Mouse (Mus musculus): ENCODE measurements around the gene Tspyl1. TPM values are rescaled to one million over a fixed set of nuclear protein-coding genes. Genes with fewer than 3 reads are reported as not detected.

Gene Tspyl1
- polyA plus RNA-seq, 1 experiment: 2.7 TPM

- Histone ChIP-seq H3K4me3 (replicated peaks) (peak overlapping the region; percentile 64), H3K9me3 (ENCODE audit: control insufficient read depth, low read length) (no peaks in the 10 kb centered on the region), H3K4me1 (ENCODE audit: control insufficient read depth) (peaks cover 18% of the 10 kb centered on the region), H3K27me3 (ENCODE audit: control insufficient read depth) (peaks cover 23% of the 10 kb centered on the region), H3K36me3 (ENCODE audit: control insufficient read depth) (no peaks in the 10 kb centered on the region)
- TF ChIP-seq GATA1 (IDR thresholded peaks at IDR 0.05; ENCODE audit: low read length) (no peak), TAL1 (IDR thresholded peaks at IDR 0.05; ENCODE audit: low read length) (no peak)
Observed at GRCm38 (mm10) chr10:34296911-34297298, 14.9 kb downstream of the Tspyl1 start.

- TF ChIP-seq TAL1 (IDR thresholded peaks at IDR 0.05; ENCODE audit: low read length) (no peak), GATA1 (IDR thresholded peaks at IDR 0.05; ENCODE audit: low read length) (no peak)
- H3K4me3 ChIP-seq (replicated peaks): peak within 1 kb of the TSS; percentile 64
Observed at GRCm38 (mm10) chr10:34297299-34297979, 15.4 kb downstream of the Tspyl1 start, which contains the start of gene Tspyl4. TSS of gene Tspyl4 (plus strand) at chr10:34297442.

DNA sequence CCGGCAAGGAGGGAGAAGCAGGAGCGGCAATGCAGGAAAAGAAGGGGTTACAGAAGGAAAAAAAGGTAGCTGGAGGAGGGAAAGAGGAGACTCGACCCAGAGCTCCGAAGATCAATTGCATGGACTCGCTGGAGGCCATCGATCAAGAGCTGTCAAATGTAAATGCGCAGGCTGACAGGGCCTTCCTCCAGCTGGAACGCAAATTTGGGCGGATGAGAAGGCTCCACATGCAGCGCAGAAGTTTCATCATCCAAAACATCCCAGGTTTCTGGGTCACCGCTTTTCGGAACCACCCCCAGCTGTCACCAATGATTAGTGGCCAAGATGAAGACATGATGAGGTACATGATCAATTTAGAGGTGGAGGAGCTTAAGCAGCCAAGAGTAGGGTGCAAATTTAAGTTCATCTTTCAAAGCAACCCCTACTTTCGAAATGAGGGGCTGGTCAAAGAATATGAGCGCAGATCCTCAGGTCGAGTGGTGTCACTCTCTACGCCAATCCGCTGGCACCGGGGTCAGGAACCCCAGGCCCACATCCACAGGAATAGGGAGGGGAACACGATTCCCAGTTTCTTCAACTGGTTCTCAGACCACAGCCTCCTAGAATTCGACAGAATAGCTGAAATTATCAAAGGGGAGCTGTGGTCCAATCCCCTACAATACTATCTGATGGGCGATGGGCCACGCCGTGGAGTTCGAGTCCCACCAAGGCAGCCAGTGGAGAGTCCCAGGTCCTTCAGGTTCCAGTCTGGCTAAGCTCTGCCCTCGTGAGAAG, 16.2 kb downstream of the Tspyl1 start:
- TF ChIP-seq GATA1 (IDR thresholded peaks at IDR 0.05; ENCODE audit: low read length) (no peak), TAL1 (IDR thresholded peaks at IDR 0.05; ENCODE audit: low read length) (no peak)
- peaks cover 23% of the 10 kb centered on the region for H3K27me3 ChIP-seq (ENCODE audit: control insufficient read depth)
- H3K4me3 ChIP-seq (replicated peaks): peak overlapping the region; percentile 64
- no peaks in the 10 kb centered on the region for H3K36me3 ChIP-seq (ENCODE audit: control insufficient read depth)
- H3K4me1 ChIP-seq (ENCODE audit: control insufficient read depth): peaks cover 16% of the 10 kb centered on the region
- no peaks in the 10 kb centered on the region for H3K9me3 ChIP-seq (ENCODE audit: control insufficient read depth, low read length)

More at GRCm38 (mm10) chr10:34297299-34297979, 15.4 kb downstream of the Tspyl1 start, which contains the start of gene Tspyl4:
- Histone ChIP-seq H3K27me3 (ENCODE audit: control insufficient read depth) (peaks cover 23% of the 10 kb centered on the region), H3K4me1 (ENCODE audit: control insufficient read depth) (peaks cover 18% of the 10 kb centered on the region), H3K36me3 (ENCODE audit: control insufficient read depth) (no peaks in the 10 kb centered on the region), H3K9me3 (ENCODE audit: control insufficient read depth, low read length) (no peaks in the 10 kb centered on the region)

DNA sequence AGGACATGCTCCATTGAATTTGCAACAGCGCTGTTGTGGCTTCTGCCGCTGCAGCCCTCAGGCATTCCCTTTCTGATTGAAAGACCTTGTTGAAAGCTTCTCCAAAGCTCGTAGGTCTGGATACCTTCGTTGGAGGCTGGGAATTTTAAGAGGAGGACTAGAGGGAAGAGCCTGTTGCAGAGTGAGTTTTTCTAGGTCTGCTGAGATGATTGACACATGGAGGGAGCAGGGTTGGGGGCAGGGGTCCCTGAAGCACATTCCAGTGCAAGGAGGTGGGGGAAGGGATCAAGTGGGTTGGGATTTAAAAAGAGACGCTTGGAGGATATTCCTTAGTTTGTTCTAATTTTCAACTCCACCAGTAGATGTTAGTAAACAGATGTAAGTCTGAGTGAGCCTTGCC, 18.4 kb downstream of the Tspyl1 start:
- Histone ChIP-seq H3K4me1 (ENCODE audit: control insufficient read depth) (peaks cover 16% of the 10 kb centered on the region), H3K36me3 (ENCODE audit: control insufficient read depth) (no peaks in the 10 kb centered on the region), H3K27me3 (ENCODE audit: control insufficient read depth) (peaks cover 23% of the 10 kb centered on the region), H3K9me3 (ENCODE audit: control insufficient read depth, low read length) (no peaks in the 10 kb centered on the region), H3K4me3 (replicated peaks) (no peak overlapping the region)
- no peak for TF ChIP-seq TAL1 (IDR thresholded peaks at IDR 0.05; ENCODE audit: low read length)
- TF ChIP-seq GATA1 (IDR thresholded peaks at IDR 0.05; ENCODE audit: low read length): no peak

GRCm38 (mm10) chr10:34307070-34307469, 25.1 kb downstream of the Tspyl1 start:
- H3K27me3 ChIP-seq (ENCODE audit: control insufficient read depth): no peaks in the 10 kb centered on the region
- H3K4me3 ChIP-seq (replicated peaks): no peak overlapping the region
- no peaks in the 10 kb centered on the region for H3K4me1 ChIP-seq (ENCODE audit: control insufficient read depth)
- H3K36me3 ChIP-seq (ENCODE audit: control insufficient read depth): no peaks in the 10 kb centered on the region
- H3K9me3 ChIP-seq (ENCODE audit: control insufficient read depth, low read length): no peaks in the 10 kb centered on the region
- TF ChIP-seq GATA1 (IDR thresholded peaks at IDR 0.05; ENCODE audit: low read length): no peak
- TF ChIP-seq TAL1 (IDR thresholded peaks at IDR 0.05; ENCODE audit: low read length): no peak

DNA sequence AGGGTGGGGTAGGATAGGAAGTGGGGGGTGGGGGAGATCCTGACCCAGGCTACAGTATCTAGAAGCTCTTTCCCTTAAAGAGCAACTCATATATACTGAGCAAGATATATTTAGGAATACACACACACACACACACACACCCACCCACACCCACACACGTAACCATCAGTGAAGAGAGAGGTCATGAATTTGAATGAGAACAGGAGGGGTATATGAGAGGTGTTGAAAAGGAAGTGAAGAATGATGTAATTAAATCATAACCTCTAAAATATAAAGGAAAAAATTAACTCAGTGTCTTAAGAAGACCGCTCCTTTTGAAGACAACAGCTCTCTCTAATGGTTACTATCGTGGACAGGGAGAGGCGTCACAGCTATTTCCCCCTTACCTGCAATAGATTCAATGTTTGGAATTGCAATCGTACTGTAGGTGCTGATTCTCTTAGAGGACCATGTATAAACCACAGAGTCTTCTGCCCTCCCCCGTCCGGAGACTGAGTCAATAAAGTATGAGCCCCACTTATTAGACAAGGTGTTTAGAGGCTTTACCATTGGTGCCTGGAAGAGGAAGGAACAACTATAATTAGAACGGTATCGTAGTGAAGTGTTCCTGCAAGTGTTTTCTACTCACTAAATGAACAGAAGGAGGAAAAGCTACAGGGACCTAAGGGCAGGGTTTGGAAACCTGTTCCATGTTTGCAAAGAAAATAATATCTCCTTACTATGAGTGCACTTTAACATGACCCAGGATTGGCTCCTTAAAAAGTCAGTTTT, 28.1 kb downstream of the Tspyl1 start:
- Histone ChIP-seq H3K27me3 (ENCODE audit: control insufficient read depth) (no peaks in the 10 kb centered on the region), H3K9me3 (ENCODE audit: control insufficient read depth, low read length) (no peaks in the 10 kb centered on the region), H3K36me3 (ENCODE audit: control insufficient read depth) (peaks cover 2% of the 10 kb centered on the region; the same call in 1 of the 2 replicates), H3K4me1 (ENCODE audit: control insufficient read depth) (no peaks in the 10 kb centered on the region), H3K4me3 (replicated peaks) (no peak overlapping the region)
- no peak for TF ChIP-seq TAL1 (IDR thresholded peaks at IDR 0.05; ENCODE audit: low read length)
- TF ChIP-seq GATA1 (IDR thresholded peaks at IDR 0.05; ENCODE audit: low read length): no peak

- H3K4me3 ChIP-seq (replicated peaks): no peak overlapping the region
Observed at GRCm38 (mm10) chr10:34312536-34312935, 30.5 kb downstream of the Tspyl1 start.

GRCm38 (mm10) chr10:34316571-34317216, 34.7 kb downstream of the Tspyl1 start:
- Histone ChIP-seq H3K9me3 (ENCODE audit: control insufficient read depth, low read length) (no peaks in the 10 kb centered on the region), H3K36me3 (ENCODE audit: control insufficient read depth) (peaks cover 2% of the 10 kb centered on the region; the same call in 1 of the 2 replicates), H3K4me3 (replicated peaks) (no peak overlapping the region), H3K4me1 (ENCODE audit: control insufficient read depth) (peaks cover 3% of the 10 kb centered on the region; the same call in 1 of the 2 replicates), H3K27me3 (ENCODE audit: control insufficient read depth) (no peaks in the 10 kb centered on the region)
- TF ChIP-seq TAL1 (IDR thresholded peaks at IDR 0.05; ENCODE audit: low read length) (no peak), GATA1 (IDR thresholded peaks at IDR 0.05; ENCODE audit: low read length) (no peak)

More at GRCm38 (mm10) chr10:34312536-34312935, 30.5 kb downstream of the Tspyl1 start:
- Histone ChIP-seq H3K27me3 (ENCODE audit: control insufficient read depth) (no peaks in the 10 kb centered on the region), H3K4me1 (ENCODE audit: control insufficient read depth) (peaks cover 3% of the 10 kb centered on the region; the same call in 1 of the 2 replicates), H3K36me3 (ENCODE audit: control insufficient read depth) (peaks cover 2% of the 10 kb centered on the region; the same call in 1 of the 2 replicates), H3K9me3 (ENCODE audit: control insufficient read depth, low read length) (no peaks in the 10 kb centered on the region)
- TF ChIP-seq GATA1 (IDR thresholded peaks at IDR 0.05; ENCODE audit: low read length): no peak
- no peak for TF ChIP-seq TAL1 (IDR thresholded peaks at IDR 0.05; ENCODE audit: low read length)
